Mouse (Mus musculus): ENCODE data around the gene Gpsm1. TPM values are rescaled to one million over a fixed set of nuclear protein-coding genes. Genes with fewer than 3 reads are reported as not detected.

Gpsm1 gene
- polyA plus RNA-seq, 1 experiment from 2014 or later, result 65.0 TPM

GRCm38 (mm10) chr2:26304711-26305110 is 10.6 kb upstream of the Gpsm1 start:
- Histone ChIP-seq H3K4me2 (ENCODE audit: low read depth) (no peak overlapping the region), H3K4me3 (ENCODE audit: low read depth, low read length) (no peak overlapping the region), H3K4me1 (ENCODE audit: control insufficient read depth, insufficient read depth, low read length) (peaks cover 7% of the 10 kb centered on the region; the same call in 1 of the 2 replicates), H3K9ac (ENCODE audit: low read length) (no peak overlapping the region), H3K9me3 (ENCODE audit: control insufficient read depth, low read length) (no peaks in the 10 kb centered on the region), H3K36me3 (ENCODE audit: control insufficient read depth, insufficient read depth, low read length) (no peaks in the 10 kb centered on the region), H3K27ac (ENCODE audit: low read depth, low read length) (no peak overlapping the region), H3K27me3 (ENCODE audit: control insufficient read depth, insufficient read depth, low read length) (no peaks in the 10 kb centered on the region)
- 61% methylated on average over 1 of the region's 1 CpGs for WGBS
- DNase-seq (ENCODE audit: low spot score) (no peak), ATAC-seq (ENCODE audit: insufficient read depth, low FRiP score, low TSS enrichment) (no peak)

GRCm38 (mm10) chr2:26305555-26305954 is 9.8 kb upstream of the Gpsm1 start:
- H3K36me3 ChIP-seq (ENCODE audit: control insufficient read depth, insufficient read depth, low read length), result no peaks in the 10 kb centered on the region
- H3K9me3 ChIP-seq (ENCODE audit: control insufficient read depth, low read length), result no peaks in the 10 kb centered on the region
- H3K27ac ChIP-seq (ENCODE audit: low read depth, low read length), result no peak overlapping the region
- ATAC-seq (ENCODE audit: insufficient read depth, low FRiP score, low TSS enrichment) (no peak), DNase-seq (ENCODE audit: low spot score) (no peak)
- H3K4me1 ChIP-seq (ENCODE audit: control insufficient read depth, insufficient read depth, low read length), result peaks cover 8% of the 10 kb centered on the region; the same call in 1 of the 2 replicates
- H3K4me2 ChIP-seq (ENCODE audit: low read depth), result no peak overlapping the region
- no peak overlapping the region for H3K4me3 ChIP-seq (ENCODE audit: low read depth, low read length)
- no peak overlapping the region for H3K9ac ChIP-seq (ENCODE audit: low read length)
- H3K27me3 ChIP-seq (ENCODE audit: control insufficient read depth, insufficient read depth, low read length), result no peaks in the 10 kb centered on the region
- WGBS, result 80% methylated on average over 2 of the region's 2 CpGs

- Histone ChIP-seq H3K27me3 (ENCODE audit: control insufficient read depth, insufficient read depth, low read length) (no peaks in the 10 kb centered on the region), H3K4me2 (ENCODE audit: low read depth) (no peak overlapping the region), H3K4me1 (ENCODE audit: control insufficient read depth, insufficient read depth, low read length) (peaks cover 8% of the 10 kb centered on the region; the same call in 1 of the 2 replicates), H3K9ac (ENCODE audit: low read length) (no peak overlapping the region), H3K36me3 (ENCODE audit: control insufficient read depth, insufficient read depth, low read length) (no peaks in the 10 kb centered on the region), H3K27ac (ENCODE audit: low read depth, low read length) (no peak overlapping the region), H3K4me3 (ENCODE audit: low read depth, low read length) (no peak overlapping the region), H3K9me3 (ENCODE audit: control insufficient read depth, low read length) (no peaks in the 10 kb centered on the region)
- 86% methylated on average over 3 of the region's 3 CpGs for WGBS
- ATAC-seq (ENCODE audit: insufficient read depth, low FRiP score, low TSS enrichment) (no peak), DNase-seq (ENCODE audit: low spot score) (peak; percentile 1)
These were observed 8.6 kb upstream of the Gpsm1 start for GRCm38 (mm10) chr2:26306702-26307101.

DNA sequence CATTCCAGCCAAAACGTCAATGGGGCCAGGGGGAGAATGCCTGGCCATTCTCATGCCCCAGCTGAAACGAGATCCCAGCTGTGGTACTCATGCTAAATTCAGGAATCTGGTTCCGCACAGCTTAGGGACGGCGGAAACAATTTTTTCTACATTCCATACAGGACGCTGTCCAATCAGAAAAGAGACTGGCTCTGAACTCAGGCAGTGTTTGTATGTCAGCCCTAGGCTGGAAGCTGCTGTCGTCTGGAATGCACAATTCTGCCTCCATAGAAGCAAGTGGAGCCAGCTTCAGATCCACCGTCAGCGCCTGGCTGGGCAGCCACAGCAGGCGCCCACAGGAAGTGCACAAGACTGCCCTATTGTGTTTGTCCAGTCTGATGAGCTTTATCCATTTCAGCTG is 5.6 kb upstream of the Gpsm1 start:
- no peaks in the 10 kb centered on the region for H3K27me3 ChIP-seq (ENCODE audit: control insufficient read depth, insufficient read depth, low read length)
- ATAC-seq (ENCODE audit: insufficient read depth, low FRiP score, low TSS enrichment) (no peak), DNase-seq (ENCODE audit: low spot score) (peak; percentile 44)
- H3K4me2 ChIP-seq (ENCODE audit: low read depth), result no peak overlapping the region
- 32% methylated on average over 10 of the region's 10 CpGs for WGBS
- no peaks in the 10 kb centered on the region for H3K36me3 ChIP-seq (ENCODE audit: control insufficient read depth, insufficient read depth, low read length)
- H3K4me1 ChIP-seq (ENCODE audit: control insufficient read depth, insufficient read depth, low read length), result peaks cover 15% of the 10 kb centered on the region
- H3K9ac ChIP-seq (ENCODE audit: low read length), result no peak overlapping the region
- H3K4me3 ChIP-seq (ENCODE audit: low read depth, low read length), result no peak overlapping the region
- H3K27ac ChIP-seq (ENCODE audit: low read depth, low read length), result peak overlapping the region; percentile 74; the same call in 1 of the 2 replicates
- H3K9me3 ChIP-seq (ENCODE audit: control insufficient read depth, low read length), result no peaks in the 10 kb centered on the region

- Histone ChIP-seq H3K9ac (ENCODE audit: low read length) (no peak overlapping the region), H3K36me3 (ENCODE audit: control insufficient read depth, insufficient read depth, low read length) (no peaks in the 10 kb centered on the region), H3K4me3 (ENCODE audit: low read depth, low read length) (no peak overlapping the region), H3K27ac (ENCODE audit: low read depth, low read length) (no peak overlapping the region), H3K27me3 (ENCODE audit: control insufficient read depth, insufficient read depth, low read length) (no peaks in the 10 kb centered on the region), H3K4me2 (ENCODE audit: low read depth) (no peak overlapping the region), H3K9me3 (ENCODE audit: control insufficient read depth, low read length) (no peaks in the 10 kb centered on the region), H3K4me1 (ENCODE audit: control insufficient read depth, insufficient read depth, low read length) (peaks cover 25% of the 10 kb centered on the region)
- 77% methylated on average over 5 of the region's 5 CpGs for WGBS
- DNase-seq (ENCODE audit: low spot score), result no peak
- ATAC-seq (ENCODE audit: insufficient read depth, low FRiP score, low TSS enrichment), result no peak
These were observed 3.4 kb upstream of the Gpsm1 start for GRCm38 (mm10) chr2:26311936-26312335.

DNA sequence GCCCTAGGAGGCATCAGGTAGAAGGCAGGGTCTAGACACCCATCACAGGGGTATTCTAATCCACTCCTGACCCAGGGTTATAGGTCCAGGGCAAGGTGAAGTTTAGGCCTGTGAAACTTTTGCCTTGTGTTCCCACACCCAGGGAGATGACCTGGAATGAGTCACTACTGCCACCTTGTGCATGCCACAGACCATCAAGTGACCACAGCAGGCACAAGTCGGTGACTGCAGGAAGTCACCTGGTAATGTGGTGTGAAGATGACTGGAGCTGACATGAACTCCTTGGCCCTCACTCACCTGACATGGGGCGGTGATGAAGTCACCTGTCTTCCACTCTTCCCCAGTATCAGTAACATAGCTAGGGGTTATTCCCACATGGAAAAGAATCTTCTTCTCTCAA is 2.5 kb upstream of the Gpsm1 start:
- no peak overlapping the region for H3K4me3 ChIP-seq (ENCODE audit: low read depth, low read length)
- peaks cover 30% of the 10 kb centered on the region for H3K4me1 ChIP-seq (ENCODE audit: control insufficient read depth, insufficient read depth, low read length)
- no peak overlapping the region for H3K4me2 ChIP-seq (ENCODE audit: low read depth)
- H3K9ac ChIP-seq (ENCODE audit: low read length), result no peak overlapping the region
- H3K27me3 ChIP-seq (ENCODE audit: control insufficient read depth, insufficient read depth, low read length), result no peaks in the 10 kb centered on the region
- ATAC-seq (ENCODE audit: insufficient read depth, low FRiP score, low TSS enrichment) (no peak), DNase-seq (ENCODE audit: low spot score) (no peak)
- no peaks in the 10 kb centered on the region for H3K9me3 ChIP-seq (ENCODE audit: control insufficient read depth, low read length)
- no peak overlapping the region for H3K27ac ChIP-seq (ENCODE audit: low read depth, low read length)
- H3K36me3 ChIP-seq (ENCODE audit: control insufficient read depth, insufficient read depth, low read length), result no peaks in the 10 kb centered on the region
- 62% methylated on average over 2 of the region's 2 CpGs for WGBS

DNA sequence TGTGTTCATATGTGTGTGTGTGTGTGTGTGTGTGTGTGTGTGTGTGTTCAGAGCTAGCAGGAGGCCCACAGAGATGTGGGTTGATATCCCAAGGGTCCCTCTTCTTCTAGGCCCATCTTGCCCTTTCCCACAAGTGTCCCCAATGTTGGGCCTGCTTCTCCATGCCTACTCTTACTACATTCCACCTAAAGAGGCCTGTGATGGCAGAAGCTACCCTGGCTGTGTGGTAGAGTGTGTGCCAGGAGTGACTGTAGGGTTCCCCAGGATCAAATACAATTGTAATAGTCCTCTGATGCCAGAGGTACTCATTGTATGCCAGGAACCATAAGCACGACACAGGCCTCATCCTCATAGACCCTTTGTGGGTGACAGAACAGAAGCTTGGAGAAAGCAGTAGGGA is 1.9 kb upstream of the Gpsm1 start:
- WGBS, result 92% methylated on average over 1 of the region's 1 CpGs
- H3K36me3 ChIP-seq (ENCODE audit: control insufficient read depth, insufficient read depth, low read length), result no peaks in the 10 kb centered on the region
- no peak for DNase-seq (ENCODE audit: low spot score)
- H3K4me1 ChIP-seq (ENCODE audit: control insufficient read depth, insufficient read depth, low read length), result peaks cover 30% of the 10 kb centered on the region
- ATAC-seq (ENCODE audit: insufficient read depth, low FRiP score, low TSS enrichment), result no peak
- no peak overlapping the region for H3K4me2 ChIP-seq (ENCODE audit: low read depth)
- H3K4me3 ChIP-seq (ENCODE audit: low read depth, low read length), result no peak overlapping the region
- H3K9ac ChIP-seq (ENCODE audit: low read length), result no peak overlapping the region
- H3K27ac ChIP-seq (ENCODE audit: low read depth, low read length), result no peak overlapping the region
- H3K27me3 ChIP-seq (ENCODE audit: control insufficient read depth, insufficient read depth, low read length), result no peaks in the 10 kb centered on the region
- no peaks in the 10 kb centered on the region for H3K9me3 ChIP-seq (ENCODE audit: control insufficient read depth, low read length)

GRCm38 (mm10) chr2:26314281-26315071 is 839 bp upstream of the Gpsm1 start:
- Histone ChIP-seq H3K9ac (ENCODE audit: low read length) (peak overlapping the region; percentile 23; the same call in 1 of the 2 replicates), H3K4me3 (ENCODE audit: low read depth, low read length) (peak overlapping the region; percentile 52; the same call in 1 of the 2 replicates), H3K27me3 (ENCODE audit: control insufficient read depth, insufficient read depth, low read length) (no peaks in the 10 kb centered on the region), H3K36me3 (ENCODE audit: control insufficient read depth, insufficient read depth, low read length) (no peaks in the 10 kb centered on the region), H3K9me3 (ENCODE audit: control insufficient read depth, low read length) (no peaks in the 10 kb centered on the region), H3K4me1 (ENCODE audit: control insufficient read depth, insufficient read depth, low read length) (peaks cover 26% of the 10 kb centered on the region), H3K4me2 (ENCODE audit: low read depth) (peak overlapping the region; percentile 63), H3K27ac (ENCODE audit: low read depth, low read length) (peak overlapping the region; percentile 72)
- peak; percentile 53 for DNase-seq (ENCODE audit: low spot score)
- 46% methylated on average over 13 of the region's 13 CpGs for WGBS
- no peak for ATAC-seq (ENCODE audit: insufficient read depth, low FRiP score, low TSS enrichment)

DNA sequence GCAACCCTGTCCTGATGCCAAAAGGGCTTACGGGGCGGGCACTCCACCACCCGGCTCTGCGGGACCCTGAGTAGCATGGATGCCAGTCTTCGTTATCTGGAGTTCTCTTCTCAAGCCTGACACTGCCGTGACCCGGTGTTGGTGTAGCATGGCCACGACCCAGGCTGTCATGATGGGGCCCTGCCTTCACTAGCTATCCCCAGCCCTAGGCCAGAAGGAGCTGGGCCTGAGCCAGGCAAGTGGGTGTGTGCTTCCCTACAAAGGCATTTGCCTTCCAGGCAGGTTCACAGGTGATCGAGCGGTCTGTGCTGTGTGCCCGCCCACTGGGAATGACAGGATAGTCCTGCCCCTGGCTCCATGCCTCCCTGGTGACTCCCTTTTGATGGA is 603 bp downstream of the Gpsm1 start:
- H3K36me3 ChIP-seq (ENCODE audit: control insufficient read depth, insufficient read depth, low read length), result no peaks in the 10 kb centered on the region
- no peaks in the 10 kb centered on the region for H3K9me3 ChIP-seq (ENCODE audit: control insufficient read depth, low read length)
- WGBS, result under 1% methylated on average over 11 of the region's 11 CpGs
- DNase-seq (ENCODE audit: low spot score) (peak; percentile 37), ATAC-seq (ENCODE audit: insufficient read depth, low FRiP score, low TSS enrichment) (peak; percentile 70)
- H3K27me3 ChIP-seq (ENCODE audit: control insufficient read depth, insufficient read depth, low read length), result no peaks in the 10 kb centered on the region
- peak overlapping the region; percentile 63 for H3K4me2 ChIP-seq (ENCODE audit: low read depth)
- peak overlapping the region; percentile 72 for H3K27ac ChIP-seq (ENCODE audit: low read depth, low read length)
- H3K4me3 ChIP-seq (ENCODE audit: low read depth, low read length), result peak overlapping the region; percentile 52
- H3K4me1 ChIP-seq (ENCODE audit: control insufficient read depth, insufficient read depth, low read length), result peaks cover 24% of the 10 kb centered on the region
- H3K9ac ChIP-seq (ENCODE audit: low read length), result peak overlapping the region; percentile 83
